Mouse (Mus musculus): ENCODE measurements around the gene Efl1. TPM values are rescaled to one million over a fixed set of nuclear protein-coding genes. Genes with fewer than 3 reads are reported as not detected.

The Efl1 gene
- polyA plus RNA-seq, 1 experiment from 2014 or later: 20.8 TPM

- peak; percentile 85 for DNase-seq (ENCODE audit: low spot score, missing footprints)
- 34% methylated on average over 7 of the region's 7 CpGs for WGBS
- H3K9ac ChIP-seq (ENCODE audit: low read length): no peak overlapping the region; the same call in 1 of the 2 replicates
- H3K27me3 ChIP-seq (ENCODE audit: control insufficient read depth, insufficient read depth, low read length): no peaks in the 10 kb centered on the region
- peaks cover 2% of the 10 kb centered on the region; the same call in 1 of the 2 replicates for H3K4me1 ChIP-seq (ENCODE audit: control insufficient read depth, insufficient read depth, low read length)
- H3K4me3 ChIP-seq (ENCODE audit: low read depth, low read length): no peak overlapping the region
- H3K4me2 ChIP-seq: no peak overlapping the region
- H3K36me3 ChIP-seq (ENCODE audit: control insufficient read depth, insufficient read depth, low read length): no peaks in the 10 kb centered on the region
- peak; percentile 86 for ATAC-seq (ENCODE audit: low FRiP score)
- no peaks in the 10 kb centered on the region for H3K9me3 ChIP-seq (ENCODE audit: control insufficient read depth, low read length)
- H3K27ac ChIP-seq (ENCODE audit: low read depth, low read length): no peak overlapping the region
Measured at GRCm38 (mm10) chr7:82715210-82715911, 66.9 kb downstream of the Efl1 start.

- no peak overlapping the region; the same call in 1 of the 2 replicates for H3K9ac ChIP-seq (ENCODE audit: low read length)
- H3K4me3 ChIP-seq (ENCODE audit: low read depth, low read length): no peak overlapping the region
- no peak overlapping the region; the same call in 1 of the 2 replicates for H3K27ac ChIP-seq (ENCODE audit: low read depth, low read length)
- H3K4me2 ChIP-seq: no peak overlapping the region
- no peaks in the 10 kb centered on the region for H3K36me3 ChIP-seq (ENCODE audit: control insufficient read depth, insufficient read depth, low read length)
- WGBS: 52% methylated on average over 8 of the region's 8 CpGs
- DNase-seq (ENCODE audit: low spot score, missing footprints) (peak; percentile 92), ATAC-seq (ENCODE audit: low FRiP score) (no peak)
- H3K27me3 ChIP-seq (ENCODE audit: control insufficient read depth, insufficient read depth, low read length): no peaks in the 10 kb centered on the region
- H3K4me1 ChIP-seq (ENCODE audit: control insufficient read depth, insufficient read depth, low read length): peaks cover 2% of the 10 kb centered on the region; the same call in 1 of the 2 replicates
- H3K9me3 ChIP-seq (ENCODE audit: control insufficient read depth, low read length): no peaks in the 10 kb centered on the region
Measured at GRCm38 (mm10) chr7:82715912-82716601, 67.6 kb downstream of the Efl1 start.

- 82% methylated on average over 5 of the region's 5 CpGs for WGBS
- peak; percentile 61; the same call in 1 of the 2 replicates for ATAC-seq (ENCODE audit: low FRiP score)
- DNase-seq (ENCODE audit: low spot score, missing footprints): peak; percentile 87
Measured at GRCm38 (mm10) chr7:82719285-82719684, 70.9 kb downstream of the Efl1 start.

GRCm38 (mm10) chr7:82719740-82720139 is 71.3 kb downstream of the Efl1 start:
- H3K9me3 ChIP-seq (ENCODE audit: control insufficient read depth, low read length): no peaks in the 10 kb centered on the region

More at GRCm38 (mm10) chr7:82719285-82719684, 70.9 kb downstream of the Efl1 start:
- H3K36me3 ChIP-seq (ENCODE audit: control insufficient read depth, insufficient read depth, low read length): no peaks in the 10 kb centered on the region
- no peak overlapping the region for H3K4me3 ChIP-seq (ENCODE audit: low read depth, low read length)
- H3K9ac ChIP-seq (ENCODE audit: low read length): no peak overlapping the region
- no peaks in the 10 kb centered on the region for H3K27me3 ChIP-seq (ENCODE audit: control insufficient read depth, insufficient read depth, low read length)
- peaks cover 2% of the 10 kb centered on the region; the same call in 1 of the 2 replicates for H3K4me1 ChIP-seq (ENCODE audit: control insufficient read depth, insufficient read depth, low read length)
- no peak overlapping the region for H3K4me2 ChIP-seq
- no peaks in the 10 kb centered on the region for H3K9me3 ChIP-seq (ENCODE audit: control insufficient read depth, low read length)
- no peak overlapping the region for H3K27ac ChIP-seq (ENCODE audit: low read depth, low read length)

GRCm38 (mm10) chr7:82720501-82720900 is 72.1 kb downstream of the Efl1 start:
- Histone ChIP-seq H3K27me3 (ENCODE audit: control insufficient read depth, insufficient read depth, low read length) (no peaks in the 10 kb centered on the region), H3K27ac (ENCODE audit: low read depth, low read length) (no peak overlapping the region), H3K9ac (ENCODE audit: low read length) (no peak overlapping the region), H3K9me3 (ENCODE audit: control insufficient read depth, low read length) (no peaks in the 10 kb centered on the region), H3K4me2 (no peak overlapping the region), H3K4me1 (ENCODE audit: control insufficient read depth, insufficient read depth, low read length) (peaks cover 9% of the 10 kb centered on the region), H3K36me3 (ENCODE audit: control insufficient read depth, insufficient read depth, low read length) (no peaks in the 10 kb centered on the region), H3K4me3 (ENCODE audit: low read depth, low read length) (no peak overlapping the region)
- ATAC-seq (ENCODE audit: low FRiP score): no peak
- no peak for DNase-seq (ENCODE audit: low spot score, missing footprints)
- WGBS: 87% methylated on average over 7 of the region's 7 CpGs

More at GRCm38 (mm10) chr7:82719740-82720139, 71.3 kb downstream of the Efl1 start:
- Histone ChIP-seq H3K27me3 (ENCODE audit: control insufficient read depth, insufficient read depth, low read length) (no peaks in the 10 kb centered on the region), H3K4me1 (ENCODE audit: control insufficient read depth, insufficient read depth, low read length) (peaks cover 2% of the 10 kb centered on the region; the same call in 1 of the 2 replicates), H3K27ac (ENCODE audit: low read depth, low read length) (no peak overlapping the region), H3K4me2 (no peak overlapping the region), H3K36me3 (ENCODE audit: control insufficient read depth, insufficient read depth, low read length) (no peaks in the 10 kb centered on the region), H3K9ac (ENCODE audit: low read length) (no peak overlapping the region), H3K4me3 (ENCODE audit: low read depth, low read length) (no peak overlapping the region)
- DNase-seq (ENCODE audit: low spot score, missing footprints) (peak; percentile 69), ATAC-seq (ENCODE audit: low FRiP score) (no peak)
- WGBS: 90% methylated on average over 5 of the region's 5 CpGs

- H3K36me3 ChIP-seq (ENCODE audit: control insufficient read depth, insufficient read depth, low read length): no peaks in the 10 kb centered on the region
- no peak overlapping the region for H3K9ac ChIP-seq (ENCODE audit: low read length)
- no peaks in the 10 kb centered on the region for H3K9me3 ChIP-seq (ENCODE audit: control insufficient read depth, low read length)
- WGBS: 80% methylated on average over 7 of the region's 7 CpGs
- peak; percentile 82 for DNase-seq (ENCODE audit: low spot score, missing footprints)
- peaks cover 11% of the 10 kb centered on the region for H3K4me1 ChIP-seq (ENCODE audit: control insufficient read depth, insufficient read depth, low read length)
- H3K4me2 ChIP-seq: no peak overlapping the region
- no peaks in the 10 kb centered on the region for H3K27me3 ChIP-seq (ENCODE audit: control insufficient read depth, insufficient read depth, low read length)
- no peak for ATAC-seq (ENCODE audit: low FRiP score)
- H3K27ac ChIP-seq (ENCODE audit: low read depth, low read length): no peak overlapping the region
- no peak overlapping the region for H3K4me3 ChIP-seq (ENCODE audit: low read depth, low read length)
Measured at GRCm38 (mm10) chr7:82720906-82721305, 72.5 kb downstream of the Efl1 start.

GRCm38 (mm10) chr7:82722486-82723123 is 74.2 kb downstream of the Efl1 start:
- H3K4me1 ChIP-seq (ENCODE audit: control insufficient read depth, insufficient read depth, low read length): peaks cover 9% of the 10 kb centered on the region
- 84% methylated on average over 7 of the region's 7 CpGs for WGBS

GRCm38 (mm10) chr7:82723151-82723871 is 74.9 kb downstream of the Efl1 start:
- H3K27ac ChIP-seq (ENCODE audit: low read depth, low read length): no peak overlapping the region

More at GRCm38 (mm10) chr7:82722486-82723123, 74.2 kb downstream of the Efl1 start:
- no peaks in the 10 kb centered on the region for H3K27me3 ChIP-seq (ENCODE audit: control insufficient read depth, insufficient read depth, low read length)
- H3K4me2 ChIP-seq: no peak overlapping the region
- DNase-seq (ENCODE audit: low spot score, missing footprints): peak; percentile 83
- no peak overlapping the region for H3K9ac ChIP-seq (ENCODE audit: low read length)
- H3K27ac ChIP-seq (ENCODE audit: low read depth, low read length): no peak overlapping the region
- no peaks in the 10 kb centered on the region for H3K9me3 ChIP-seq (ENCODE audit: control insufficient read depth, low read length)
- no peak overlapping the region for H3K4me3 ChIP-seq (ENCODE audit: low read depth, low read length)
- no peak for ATAC-seq (ENCODE audit: low FRiP score)
- no peaks in the 10 kb centered on the region for H3K36me3 ChIP-seq (ENCODE audit: control insufficient read depth, insufficient read depth, low read length)

More at GRCm38 (mm10) chr7:82723151-82723871, 74.9 kb downstream of the Efl1 start:
- WGBS: 59% methylated on average over 7 of the region's 7 CpGs
- H3K9me3 ChIP-seq (ENCODE audit: control insufficient read depth, low read length): no peaks in the 10 kb centered on the region
- no peak overlapping the region for H3K9ac ChIP-seq (ENCODE audit: low read length)
- H3K4me2 ChIP-seq: no peak overlapping the region
- H3K36me3 ChIP-seq (ENCODE audit: control insufficient read depth, insufficient read depth, low read length): no peaks in the 10 kb centered on the region
- DNase-seq (ENCODE audit: low spot score, missing footprints): peak; percentile 84
- ATAC-seq (ENCODE audit: low FRiP score): no peak
- H3K27me3 ChIP-seq (ENCODE audit: control insufficient read depth, insufficient read depth, low read length): no peaks in the 10 kb centered on the region
- H3K4me1 ChIP-seq (ENCODE audit: control insufficient read depth, insufficient read depth, low read length): peaks cover 9% of the 10 kb centered on the region
- H3K4me3 ChIP-seq (ENCODE audit: low read depth, low read length): no peak overlapping the region

All from midbrain, embryonic 11.5 days (tissue).